In genomic region chr4:10405102-10405501, GRCm38 (mm10) we compare ENCODE assay signal across 29 mouse cellular contexts.
DNase-seq lines count a peak whose midpoint lies in the region; ATAC-seq and TF ChIP-seq lines count a peak whose summit lies in the region.
"Had no signal": no experiment of that assay in that cellular context is flagged by ENCODE, and none has a peak within 500 bp of the region (broad histone marks: within the 10 kb centered on the region; RNA-seq: fewer than 3 reads in every experiment).

No protein-coding gene starts in this region.

- peak overlapping the region; percentile 53 for H3K27ac ChIP-seq in heart, embryonic 15.5 days
- H3K27ac ChIP-seq in lung, embryonic 14.5 days (ENCODE audit: low read depth), result no peak overlapping the region
- H3K27ac ChIP-seq: embryonic facial prominence, embryonic 15.5 days; forebrain, embryonic 13.5 days; hindbrain, embryonic 15.5 days; limb, embryonic 12.5 days; liver, embryonic 15.5 days; midbrain, embryonic 10.5 days; midbrain, embryonic 15.5 days; neural tube, embryonic 15.5 days had no signal

- no peak for TF ChIP-seq CTCF in lung, embryonic 14.5 days (IDR thresholded peaks at IDR 0.05; ENCODE audit: low read depth)

- H3K4me3 ChIP-seq in heart, embryonic 15.5 days, result no peak overlapping the region
- H3K4me3 ChIP-seq in lung, embryonic 14.5 days (ENCODE audit: low read depth, low read length), result no peak overlapping the region
- H3K4me3 ChIP-seq: embryonic facial prominence, embryonic 15.5 days; forebrain, embryonic 13.5 days; hindbrain, embryonic 15.5 days; limb, embryonic 12.5 days; liver, embryonic 15.5 days; midbrain, embryonic 10.5 days; midbrain, embryonic 15.5 days; neural tube, embryonic 15.5 days had no signal

- no peak overlapping the region for H3K4me2 ChIP-seq in heart, embryonic 15.5 days
- H3K4me2 ChIP-seq in lung, embryonic 14.5 days, result no peak overlapping the region
- H3K4me2 ChIP-seq: embryonic facial prominence, embryonic 15.5 days; forebrain, embryonic 13.5 days; hindbrain, embryonic 15.5 days; limb, embryonic 12.5 days; liver, embryonic 15.5 days; midbrain, embryonic 15.5 days; neural tube, embryonic 15.5 days had no signal

- ATAC-seq in heart, embryonic 15.5 days (replicated peaks; ENCODE audit: insufficient number of reproducible peaks, insufficient read depth, low FRiP score, low read depth), result no peak
- ATAC-seq in lung, embryonic 14.5 days (ENCODE audit: insufficient read depth), result peak; percentile 95
- ATAC-seq: activated CD4-positive, CD25-positive, alpha-beta regulatory T cell, adult 4 months; forebrain, embryonic 13.5 days; midbrain, embryonic 15.5 days had no signal

- peak; percentile 15 to 19 for DNase-seq in cerebellum, postnatal 10 days
- DNase-seq in cerebellum, postnatal 4 days (ENCODE audit: low spot score in 2 of 2), result no peak
- no peak for DNase-seq in heart, postnatal 36 days
- peak; percentile 89 for DNase-seq in lung, embryonic 14.5 days
- DNase-seq in lung, postnatal 36 days, result no peak
- peak; percentile 2 for DNase-seq in retina, postnatal 1 day
- no peak for DNase-seq in retina, embryonic 14.5 days (ENCODE audit: low spot score)
- DNase-seq: adrenal gland, adult 2 months; adrenal gland, postnatal 36 days; cerebellum, adult 8-10 months; cerebellum, postnatal 36 days; gastrocnemius, postnatal 25 days; kidney, adult 2 months; kidney, postnatal 14 days; layer of hippocampus, adult 9-11 months; right cerebral cortex, adult 18-20 months; spleen, adult 18-20 months; thymus, postnatal 25 days had no signal

- intact Hi-C loops in heart, postnatal 36 days (cut with DNase I), result no loop called here

- WGBS in heart, embryonic 15.5 days, result 46% methylated on average over 2 of the region's 2 CpGs
- 32% methylated on average over 2 of the region's 2 CpGs for WGBS in lung, embryonic 14.5 days

- no peak overlapping the region for H3K9ac ChIP-seq in heart, embryonic 15.5 days
- H3K9ac ChIP-seq in lung, embryonic 14.5 days, result no peak overlapping the region
- H3K9ac ChIP-seq: embryonic facial prominence, embryonic 15.5 days; forebrain, embryonic 13.5 days; hindbrain, embryonic 15.5 days; limb, embryonic 12.5 days; liver, embryonic 15.5 days; midbrain, embryonic 15.5 days; neural tube, embryonic 15.5 days had no signal

- no peaks in the 10 kb centered on the region for H3K9me3 ChIP-seq in heart, embryonic 15.5 days (replicated peaks)
- no peaks in the 10 kb centered on the region for H3K9me3 ChIP-seq in lung, embryonic 14.5 days (ENCODE audit: low read depth, low read length)
- H3K9me3 ChIP-seq: embryonic facial prominence, embryonic 15.5 days; forebrain, embryonic 13.5 days; hindbrain, embryonic 15.5 days; limb, embryonic 12.5 days; liver, embryonic 15.5 days; midbrain, embryonic 10.5 days; midbrain, embryonic 15.5 days; neural tube, embryonic 15.5 days had no signal

- H3K36me3 ChIP-seq in heart, embryonic 15.5 days, result no peaks in the 10 kb centered on the region
- H3K36me3 ChIP-seq in lung, embryonic 14.5 days (ENCODE audit: insufficient read depth), result no peaks in the 10 kb centered on the region
- H3K36me3 ChIP-seq: embryonic facial prominence, embryonic 15.5 days; hindbrain, embryonic 15.5 days; limb, embryonic 12.5 days; liver, embryonic 15.5 days; midbrain, embryonic 10.5 days; midbrain, embryonic 15.5 days; neural tube, embryonic 15.5 days had no signal

- peaks cover 14% of the 10 kb centered on the region for H3K4me1 ChIP-seq in heart, embryonic 15.5 days (replicated peaks)
- H3K4me1 ChIP-seq in lung, embryonic 14.5 days (ENCODE audit: insufficient read depth), result no peaks in the 10 kb centered on the region
- H3K4me1 ChIP-seq: embryonic facial prominence, embryonic 15.5 days; forebrain, embryonic 13.5 days; hindbrain, embryonic 15.5 days; limb, embryonic 12.5 days; liver, embryonic 15.5 days; midbrain, embryonic 15.5 days; neural tube, embryonic 15.5 days had no signal

- H3K27me3 ChIP-seq in heart, embryonic 15.5 days, result no peaks in the 10 kb centered on the region
- H3K27me3 ChIP-seq in lung, embryonic 14.5 days (ENCODE audit: insufficient read depth, low read length), result no peaks in the 10 kb centered on the region
- H3K27me3 ChIP-seq: CH12.LX; embryonic facial prominence, embryonic 15.5 days; forebrain, embryonic 13.5 days; hindbrain, embryonic 15.5 days; limb, embryonic 12.5 days; liver, embryonic 15.5 days; midbrain, embryonic 15.5 days; neural tube, embryonic 15.5 days had no signal

Comparison
In these comparisons a context has a peak if more than half of its experiments do, and no peak if none do; other contexts are left out.
1. DNase-seq: peak in cerebellum, postnatal 10 days (2 of 2), lung, embryonic 14.5 days (single experiment) and retina, postnatal 1 day (single experiment); none in cerebellum, postnatal 4 days (0 of 2), heart, postnatal 36 days (0 of 2), lung, postnatal 36 days (single experiment) and retina, embryonic 14.5 days (single experiment).